Mouse (Mus musculus) forebrain, embryonic 16.5 days (tissue): Measurements from ENCODE around the gene Dab2. TPM values are rescaled to one million over a fixed set of nuclear protein-coding genes. Genes with fewer than 3 reads are reported as not detected.

ENCODE experiments used
- ATAC-seq: fragments of 200-750 bp; cut with Nextera tagmentation; 2 replicates; pipeline ENCODE4 v1.8.0; 2017; ENCODE audit warnings: mild to moderate bottlenecking, moderate library complexity
- H3K27ac ChIP-seq: fragments of 300-500 bp; sonication (generic); 2 replicates; pipeline ENCODE4 v1.5.1; 2014; ENCODE audit warnings: low read length, control low read depth
- H3K27me3 ChIP-seq: fragments of 300-500 bp; sonication (generic); replicated peaks from 2 replicates; pipeline ENCODE4 v1.6.1; 2014; ENCODE audit warnings: low read length; ENCODE audit not compliant: control insufficient read depth, insufficient read depth
- H3K36me3 ChIP-seq: fragments of 300-500 bp; sonication (generic); 2 replicates; pipeline ENCODE4 v1.6.1; 2014; ENCODE audit not compliant: control insufficient read depth, insufficient read depth
- H3K4me1 ChIP-seq: fragments of 300-500 bp; sonication (generic); replicated peaks from 2 replicates; pipeline ENCODE4 v1.6.1; 2014; ENCODE audit warnings: low read length; ENCODE audit not compliant: control insufficient read depth, insufficient read depth
- H3K4me2 ChIP-seq: fragments of 300-500 bp; sonication (generic); 2 replicates; pipeline ENCODE4 v1.6.1; 2014; ENCODE audit warnings: mild to moderate bottlenecking, low read length, control low read depth
- H3K4me3 ChIP-seq: fragments of 300-500 bp; sonication (generic); replicated peaks from 2 replicates; pipeline ENCODE4 v1.5.1; 2014; ENCODE audit warnings: mild to moderate bottlenecking, low read length, control low read depth
- H3K9ac ChIP-seq: fragments of 300-500 bp; sonication (generic); replicated peaks from 2 replicates; pipeline ENCODE4 v1.6.1; 2014; ENCODE audit warnings: low read depth, low read length, control low read depth
- H3K9me3 ChIP-seq: fragments of 300-500 bp; sonication (generic); 2 replicates; pipeline ENCODE4 v1.6.1; 2016; ENCODE audit warnings: low read length; ENCODE audit not compliant: control insufficient read depth
- WGBS: fragments of 180-500 bp; shearing (Covaris S2); extraction: QIAGEN DNeasy Blood & Tissue Kit; methylation state at CpG from one replicate; pipeline ENCODE4 v1.1.7; 2014; 5-methylcytosine and 5-hydroxymethylcytosine counted together
- polyA plus RNA-seq: library from polyadenylated mRNA; unstranded; fragments of >200 nt; fragmentation: Nextera tagmentation; extraction: Ambion mirVana; gene quantifications from 2 replicates; pipeline ENCODE4 v1.2.1, GENCODE M21; 2015

The Dab2 gene
- polyA plus RNA-seq, 1 experiment from 2014 or later, result 13.1 TPM

- no peaks in the 10 kb centered on the region for H3K4me1 ChIP-seq
- H3K27me3 ChIP-seq, result no peaks in the 10 kb centered on the region
These were observed 98.6 kb downstream of the Dab2 start for GRCm38 (mm10) chr15:6398211-6398610.

GRCm38 (mm10) chr15:6398881-6399280, 99.3 kb downstream of the Dab2 start:
- Histone ChIP-seq H3K27ac (no peak overlapping the region), H3K4me2 (no peak overlapping the region), H3K9ac (no peak overlapping the region), H3K27me3 (no peaks in the 10 kb centered on the region), H3K36me3 (no peaks in the 10 kb centered on the region), H3K4me3 (no peak overlapping the region), H3K9me3 (no peaks in the 10 kb centered on the region), H3K4me1 (no peaks in the 10 kb centered on the region)
- 86% methylated on average over 6 of the region's 6 CpGs for WGBS
- no peak for ATAC-seq

More at GRCm38 (mm10) chr15:6398211-6398610, 98.6 kb downstream of the Dab2 start:
- H3K36me3 ChIP-seq, result no peaks in the 10 kb centered on the region
- 84% methylated on average over 4 of the region's 4 CpGs for WGBS
- H3K9me3 ChIP-seq, result no peaks in the 10 kb centered on the region
- ATAC-seq, result no peak
- H3K27ac ChIP-seq, result no peak overlapping the region
- no peak overlapping the region for H3K4me2 ChIP-seq
- no peak overlapping the region for H3K4me3 ChIP-seq
- no peak overlapping the region for H3K9ac ChIP-seq

GRCm38 (mm10) chr15:6400115-6400514, 100.5 kb downstream of the Dab2 start:
- no peak overlapping the region for H3K4me3 ChIP-seq
- 91% methylated on average over 8 of the region's 8 CpGs for WGBS
- no peaks in the 10 kb centered on the region for H3K36me3 ChIP-seq
- H3K27ac ChIP-seq, result no peak overlapping the region
- H3K4me1 ChIP-seq, result no peaks in the 10 kb centered on the region
- H3K27me3 ChIP-seq, result no peaks in the 10 kb centered on the region
- no peaks in the 10 kb centered on the region for H3K9me3 ChIP-seq
- ATAC-seq, result no peak
- H3K9ac ChIP-seq, result no peak overlapping the region
- H3K4me2 ChIP-seq, result no peak overlapping the region

GRCm38 (mm10) chr15:6402433-6402832, 102.8 kb downstream of the Dab2 start:
- no peak overlapping the region for H3K9ac ChIP-seq
- no peaks in the 10 kb centered on the region for H3K4me1 ChIP-seq
- H3K27ac ChIP-seq, result no peak overlapping the region
- no peaks in the 10 kb centered on the region for H3K27me3 ChIP-seq
- no peak overlapping the region for H3K4me3 ChIP-seq
- 83% methylated on average over 2 of the region's 2 CpGs for WGBS
- no peaks in the 10 kb centered on the region for H3K9me3 ChIP-seq
- ATAC-seq, result no peak
- no peaks in the 10 kb centered on the region for H3K36me3 ChIP-seq
- no peak overlapping the region for H3K4me2 ChIP-seq

- no peaks in the 10 kb centered on the region for H3K9me3 ChIP-seq
- no peak overlapping the region for H3K27ac ChIP-seq
- ATAC-seq, result no peak
- H3K36me3 ChIP-seq, result no peaks in the 10 kb centered on the region
- no peak overlapping the region for H3K4me3 ChIP-seq
- H3K9ac ChIP-seq, result no peak overlapping the region
- WGBS, result 86% methylated on average over 5 of the region's 5 CpGs
- no peak overlapping the region for H3K4me2 ChIP-seq
- H3K4me1 ChIP-seq, result no peaks in the 10 kb centered on the region
- no peaks in the 10 kb centered on the region for H3K27me3 ChIP-seq
These were observed 104.6 kb downstream of the Dab2 start for GRCm38 (mm10) chr15:6404172-6404571.

- 88% methylated on average over 6 of the region's 6 CpGs for whole genome bisulfite sequencing
- Histone ChIP-seq H3K9me3 (no peaks in the 10 kb centered on the region), H3K27me3 (no peaks in the 10 kb centered on the region), H3K9ac (no peak overlapping the region), H3K4me1 (no peaks in the 10 kb centered on the region), H3K27ac (no peak overlapping the region), H3K36me3 (no peaks in the 10 kb centered on the region), H3K4me3 (no peak overlapping the region), H3K4me2 (no peak overlapping the region)
- no peak for ATAC-seq
These were observed 107.2 kb downstream of the Dab2 start for GRCm38 (mm10) chr15:6406771-6407170.

- no peak overlapping the region for H3K4me3 ChIP-seq
- H3K27me3 ChIP-seq, result no peaks in the 10 kb centered on the region
- no peaks in the 10 kb centered on the region for H3K9me3 ChIP-seq
- no peak overlapping the region for H3K27ac ChIP-seq
- no peaks in the 10 kb centered on the region for H3K4me1 ChIP-seq
- WGBS, result 87% methylated on average over 8 of the region's 8 CpGs
- no peak overlapping the region for H3K9ac ChIP-seq
- no peak overlapping the region for H3K4me2 ChIP-seq
- no peaks in the 10 kb centered on the region for H3K36me3 ChIP-seq
- no peak for ATAC-seq
These were observed 109.4 kb downstream of the Dab2 start for GRCm38 (mm10) chr15:6409031-6409430.

- ATAC-seq, result no peak
- H3K9ac ChIP-seq, result no peak overlapping the region
- no peak overlapping the region for H3K27ac ChIP-seq
- H3K36me3 ChIP-seq, result no peaks in the 10 kb centered on the region
- H3K4me3 ChIP-seq, result no peak overlapping the region
- 97% methylated on average over 3 of the region's 3 CpGs for WGBS
- H3K4me2 ChIP-seq, result no peak overlapping the region
- H3K9me3 ChIP-seq, result no peaks in the 10 kb centered on the region
- no peaks in the 10 kb centered on the region for H3K27me3 ChIP-seq
- H3K4me1 ChIP-seq, result no peaks in the 10 kb centered on the region
These were observed 110.6 kb downstream of the Dab2 start for GRCm38 (mm10) chr15:6410161-6410560.

- H3K27ac ChIP-seq, result no peak overlapping the region
- H3K27me3 ChIP-seq, result no peaks in the 10 kb centered on the region
- 89% methylated on average over 6 of the region's 6 CpGs for whole genome bisulfite sequencing
- H3K4me2 ChIP-seq, result no peak overlapping the region
- no peaks in the 10 kb centered on the region for H3K36me3 ChIP-seq
- H3K4me3 ChIP-seq, result no peak overlapping the region
- H3K9ac ChIP-seq, result no peak overlapping the region
- H3K9me3 ChIP-seq, result no peaks in the 10 kb centered on the region
- no peaks in the 10 kb centered on the region for H3K4me1 ChIP-seq
- ATAC-seq, result no peak
These were observed 111.7 kb downstream of the Dab2 start for GRCm38 (mm10) chr15:6411334-6411733.

- H3K27me3 ChIP-seq, result no peaks in the 10 kb centered on the region
- H3K4me3 ChIP-seq, result no peak overlapping the region
- no peaks in the 10 kb centered on the region for H3K36me3 ChIP-seq
- WGBS, result 95% methylated on average over 5 of the region's 5 CpGs
- H3K4me2 ChIP-seq, result no peak overlapping the region
- no peaks in the 10 kb centered on the region for H3K4me1 ChIP-seq
- ATAC-seq, result no peak
- H3K9me3 ChIP-seq, result no peaks in the 10 kb centered on the region
- no peak overlapping the region for H3K9ac ChIP-seq
- H3K27ac ChIP-seq, result no peak overlapping the region
These were observed 115.7 kb downstream of the Dab2 start for GRCm38 (mm10) chr15:6415317-6415716.
